Mouse (Mus musculus) limb, embryonic 13.5 days (tissue): ENCODE results near the gene Gdf15. TPM values are rescaled to one million over a fixed set of nuclear protein-coding genes. Genes with fewer than 3 reads are reported as not detected.
A peak's percentile ranks its signal among the peaks of the same experiment; 100 is the strongest.

Source experiments
- ATAC-seq: fragments of 200-750 bp; cut with Nextera tagmentation; 2 replicates; pipeline ENCODE4 v1.8.0; 2017; ENCODE audit warnings: low read depth, moderate number of reproducible peaks, moderate TSS enrichment; ENCODE audit not compliant: low FRiP score
- H3K27ac ChIP-seq: fragments of 300-500 bp; sonication (generic); 2 replicates; pipeline ENCODE4 v1.5.1; 2015; ENCODE audit warnings: inconsistent platforms, mild to moderate bottlenecking, moderate library complexity
- H3K27me3 ChIP-seq: fragments of 300-500 bp; sonication (generic); 2 replicates; pipeline ENCODE4 v1.6.1; 2015; ENCODE audit warnings: mild to moderate bottlenecking, inconsistent platforms
- H3K36me3 ChIP-seq: fragments of 300-500 bp; sonication (generic); 2 replicates; pipeline ENCODE4 v1.6.1; 2015; ENCODE audit warnings: inconsistent platforms, mild to moderate bottlenecking, moderate library complexity
- H3K4me1 ChIP-seq: fragments of 300-500 bp; sonication (generic); 2 replicates; pipeline ENCODE4 v1.6.1; 2015; ENCODE audit warnings: inconsistent platforms
- H3K4me2 ChIP-seq: fragments of 300-500 bp; sonication (generic); replicated peaks from 2 replicates; pipeline ENCODE4 v1.6.1; 2015; ENCODE audit warnings: inconsistent platforms, mild to moderate bottlenecking, moderate library complexity
- H3K4me3 ChIP-seq: fragments of 300-500 bp; sonication (generic); 2 replicates; pipeline ENCODE4 v1.5.1; 2015; ENCODE audit warnings: moderate library complexity, mild to moderate bottlenecking, inconsistent platforms
- H3K9ac ChIP-seq: fragments of 300-500 bp; sonication (generic); 2 replicates; pipeline ENCODE4 v1.6.1; 2015; ENCODE audit warnings: mild to moderate bottlenecking, inconsistent platforms
- H3K9me3 ChIP-seq: fragments of 300-500 bp; sonication (generic); 2 replicates; pipeline ENCODE4 v1.6.1; 2016; ENCODE audit warnings: inconsistent platforms
- WGBS: fragments of 180-500 bp; shearing (Covaris S2); methylation state at CpG from one replicate; pipeline ENCODE4 v1.1.7; 2015; 5-methylcytosine and 5-hydroxymethylcytosine counted together
- polyA plus RNA-seq: library from polyadenylated mRNA; unstranded; fragments of >200 nt; fragmentation: Nextera tagmentation; extraction: Ambion mirVana; gene quantifications from 2 replicates; pipeline ENCODE4 v1.2.1, GENCODE M21; 2015

The Gdf15 gene
- polyA plus RNA-seq, 1 experiment from 2014 or later = not detected

GRCm38 (mm10) chr8:70655469-70655868, 23.2 kb upstream of the Gdf15 start:
- Histone ChIP-seq H3K4me2 (no peak overlapping the region), H3K4me3 (no peak overlapping the region), H3K4me1 (peaks cover 27% of the 10 kb centered on the region), H3K9me3 (no peaks in the 10 kb centered on the region), H3K27me3 (no peaks in the 10 kb centered on the region), H3K9ac (no peak overlapping the region; the same call in 1 of the 2 replicates), H3K36me3 (peaks cover 66% of the 10 kb centered on the region), H3K27ac (no peak overlapping the region)
- no peak for ATAC-seq
- WGBS = 40% methylated on average over 2 of the region's 2 CpGs

- WGBS = 71% methylated on average over 1 of the region's 1 CpGs
- H3K36me3 ChIP-seq = peaks cover 77% of the 10 kb centered on the region
- H3K4me2 ChIP-seq = no peak overlapping the region
- no peak overlapping the region for H3K4me3 ChIP-seq
- H3K9me3 ChIP-seq = no peaks in the 10 kb centered on the region
- H3K4me1 ChIP-seq = peaks cover 28% of the 10 kb centered on the region
- H3K9ac ChIP-seq = no peak overlapping the region
- H3K27me3 ChIP-seq = no peaks in the 10 kb centered on the region
- H3K27ac ChIP-seq = no peak overlapping the region
- no peak for ATAC-seq
These were observed 21.9 kb upstream of the Gdf15 start for GRCm38 (mm10) chr8:70654121-70654520.

- Histone ChIP-seq H3K9me3 (no peaks in the 10 kb centered on the region), H3K4me2 (no peak overlapping the region), H3K27me3 (no peaks in the 10 kb centered on the region), H3K4me3 (no peak overlapping the region), H3K4me1 (peaks cover 29% of the 10 kb centered on the region), H3K36me3 (peaks cover 85% of the 10 kb centered on the region), H3K27ac (no peak overlapping the region), H3K9ac (no peak overlapping the region)
- 63% methylated on average over 2 of the region's 2 CpGs for WGBS
- no peak for ATAC-seq
These were observed 21.0 kb upstream of the Gdf15 start for GRCm38 (mm10) chr8:70653226-70653625.

DNA sequence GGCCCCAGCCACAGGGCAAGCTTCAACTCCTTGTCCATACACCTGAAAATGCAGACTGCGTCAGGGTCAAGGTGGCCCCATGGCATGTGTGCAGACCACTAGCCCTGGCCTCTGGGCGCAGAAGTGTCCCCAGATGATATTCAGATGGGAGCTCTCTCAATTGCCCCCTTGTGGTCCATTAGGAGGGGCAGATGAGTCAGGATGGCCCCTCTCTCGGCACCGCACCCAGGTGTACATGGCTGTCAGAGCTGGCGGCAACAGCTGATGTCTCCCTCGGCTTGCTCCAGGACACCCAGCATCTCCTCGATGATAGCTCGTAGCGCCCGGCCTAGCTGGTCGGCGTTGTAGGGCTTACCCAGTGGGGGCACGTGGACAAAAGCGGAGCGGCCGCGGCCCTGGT, 18.1 kb upstream of the Gdf15 start:
- Histone ChIP-seq H3K4me1 (peaks cover 44% of the 10 kb centered on the region), H3K9me3 (no peaks in the 10 kb centered on the region), H3K4me3 (no peak overlapping the region), H3K4me2 (no peak overlapping the region), H3K27me3 (no peaks in the 10 kb centered on the region), H3K36me3 (peaks cover 62% of the 10 kb centered on the region), H3K27ac (no peak overlapping the region; the same call in 1 of the 2 replicates), H3K9ac (no peak overlapping the region; the same call in 1 of the 2 replicates)
- WGBS = 93% methylated on average over 17 of the region's 17 CpGs
- ATAC-seq = no peak

- Histone ChIP-seq H3K27me3 (no peaks in the 10 kb centered on the region), H3K4me3 (no peak overlapping the region), H3K36me3 (peaks cover 52% of the 10 kb centered on the region), H3K27ac (peak overlapping the region; percentile 28; the same call in 1 of the 2 replicates), H3K4me2 (no peak overlapping the region), H3K4me1 (peaks cover 48% of the 10 kb centered on the region), H3K9ac (0 out of 2 replicates have a peak overlapping the region, but pooled peaks have one; percentile 1), H3K9me3 (no peaks in the 10 kb centered on the region)
- 0 out of 2 replicates have a peak, but pooled peaks have one; percentile 7 for ATAC-seq
- 71% methylated on average over 4 of the region's 4 CpGs for WGBS
These were observed 17.1 kb upstream of the Gdf15 start for GRCm38 (mm10) chr8:70649324-70649723.

DNA sequence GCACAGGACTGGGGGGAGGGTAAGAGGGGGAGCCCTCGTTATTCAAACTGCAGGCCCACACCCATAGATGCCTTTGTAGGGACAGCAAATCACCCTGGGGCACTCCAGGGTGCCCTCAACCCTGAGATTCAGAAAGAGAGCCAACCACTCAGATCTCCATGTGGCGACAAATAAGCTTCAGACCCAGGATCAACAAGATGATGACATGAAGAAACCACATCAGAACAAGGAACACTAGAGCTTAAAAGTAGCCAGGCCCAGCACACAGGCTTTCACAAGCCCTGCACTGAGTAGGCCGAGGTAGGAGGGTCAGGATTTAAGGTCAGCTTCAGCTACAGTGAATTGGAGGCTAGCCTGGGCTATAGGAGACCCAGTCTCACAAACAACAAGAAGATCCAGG, 16.7 kb upstream of the Gdf15 start:
- WGBS = 59% methylated on average over 3 of the region's 3 CpGs
- Histone ChIP-seq H3K9me3 (no peaks in the 10 kb centered on the region), H3K4me3 (no peak overlapping the region), H3K27ac (peak overlapping the region; percentile 28; the same call in 1 of the 2 replicates), H3K4me2 (no peak overlapping the region), H3K27me3 (no peaks in the 10 kb centered on the region), H3K9ac (no peak overlapping the region), H3K4me1 (peaks cover 48% of the 10 kb centered on the region), H3K36me3 (peaks cover 48% of the 10 kb centered on the region)
- ATAC-seq = no peak

GRCm38 (mm10) chr8:70648164-70648442, 15.8 kb upstream of the Gdf15 start:
- peaks cover 48% of the 10 kb centered on the region for H3K4me1 ChIP-seq
- H3K27me3 ChIP-seq = no peaks in the 10 kb centered on the region
- H3K4me2 ChIP-seq = no peak overlapping the region
- 23% methylated on average over 1 of the region's 1 CpGs for WGBS
- H3K36me3 ChIP-seq = peaks cover 42% of the 10 kb centered on the region
- no peaks in the 10 kb centered on the region for H3K9me3 ChIP-seq
- ATAC-seq = no peak
- H3K9ac ChIP-seq = no peak overlapping the region
- no peak overlapping the region for H3K27ac ChIP-seq
- H3K4me3 ChIP-seq = no peak overlapping the region

GRCm38 (mm10) chr8:70647343-70648163, 15.3 kb upstream of the Gdf15 start:
- no peaks in the 10 kb centered on the region for H3K9me3 ChIP-seq
- peaks cover 40% of the 10 kb centered on the region for H3K36me3 ChIP-seq
- H3K4me2 ChIP-seq = no peak overlapping the region
- peak; percentile 45; the same call in 1 of the 2 replicates for ATAC-seq
- no peaks in the 10 kb centered on the region for H3K27me3 ChIP-seq
- H3K4me3 ChIP-seq = no peak overlapping the region
- WGBS = 38% methylated on average over 8 of the region's 8 CpGs
- H3K4me1 ChIP-seq = peaks cover 48% of the 10 kb centered on the region
- H3K9ac ChIP-seq = 0 out of 2 replicates have a peak overlapping the region, but pooled peaks have one; percentile 4
- peak overlapping the region; percentile 35; the same call in 1 of the 2 replicates for H3K27ac ChIP-seq

DNA sequence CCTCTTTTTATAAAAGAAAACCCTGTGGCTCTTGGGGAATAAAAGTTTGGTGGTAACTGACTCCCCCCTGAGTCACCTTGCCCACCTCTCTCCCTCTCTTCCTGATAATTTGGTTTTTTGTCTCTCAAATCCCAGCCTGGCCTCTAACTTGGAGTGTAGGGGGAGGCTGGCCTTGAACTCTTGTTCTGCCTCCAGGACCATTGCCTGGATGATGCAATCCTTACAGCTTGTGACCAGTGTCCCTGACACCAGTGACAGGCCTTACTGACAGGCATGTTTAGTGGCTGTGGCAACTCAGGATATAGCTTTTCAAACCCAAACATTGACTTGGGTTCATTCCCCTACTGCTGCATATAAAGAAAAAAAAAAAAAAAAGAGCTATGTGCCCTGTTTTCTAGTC, 14.5 kb upstream of the Gdf15 start:
- H3K27me3 ChIP-seq = no peaks in the 10 kb centered on the region
- H3K4me1 ChIP-seq = peaks cover 48% of the 10 kb centered on the region
- H3K27ac ChIP-seq = peak overlapping the region; percentile 35; the same call in 1 of the 2 replicates
- H3K9me3 ChIP-seq = no peaks in the 10 kb centered on the region
- no peak overlapping the region for H3K4me2 ChIP-seq
- ATAC-seq = no peak
- no peak overlapping the region for H3K4me3 ChIP-seq
- H3K9ac ChIP-seq = no peak overlapping the region
- H3K36me3 ChIP-seq = peaks cover 32% of the 10 kb centered on the region

DNA sequence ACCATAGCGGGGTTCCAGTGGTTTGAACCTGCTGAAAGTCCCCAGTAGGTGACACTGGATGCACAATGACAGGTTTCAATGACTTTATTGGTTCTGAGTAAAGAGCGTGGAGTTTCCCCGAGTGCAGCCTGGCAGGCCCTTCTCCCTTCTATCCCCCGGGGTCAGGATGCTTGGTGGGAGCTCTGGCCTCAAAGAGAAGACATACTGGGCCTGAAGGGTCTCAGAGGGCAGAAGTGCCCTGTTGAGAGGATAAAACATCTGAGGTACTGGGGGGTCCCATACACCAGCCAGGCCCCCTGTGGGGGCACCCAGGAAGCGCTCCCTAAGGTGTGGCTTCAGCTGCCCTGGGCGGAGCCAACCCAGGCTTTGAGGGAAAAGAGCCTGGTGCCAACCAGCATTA, 14.1 kb upstream of the Gdf15 start:
- Histone ChIP-seq H3K9ac (no peak overlapping the region), H3K9me3 (no peaks in the 10 kb centered on the region), H3K4me2 (no peak overlapping the region), H3K4me1 (peaks cover 48% of the 10 kb centered on the region), H3K4me3 (no peak overlapping the region), H3K36me3 (peaks cover 28% of the 10 kb centered on the region), H3K27me3 (no peaks in the 10 kb centered on the region), H3K27ac (no peak overlapping the region; the same call in 1 of the 2 replicates)
- WGBS = 72% methylated on average over 6 of the region's 6 CpGs
- ATAC-seq = no peak

DNA sequence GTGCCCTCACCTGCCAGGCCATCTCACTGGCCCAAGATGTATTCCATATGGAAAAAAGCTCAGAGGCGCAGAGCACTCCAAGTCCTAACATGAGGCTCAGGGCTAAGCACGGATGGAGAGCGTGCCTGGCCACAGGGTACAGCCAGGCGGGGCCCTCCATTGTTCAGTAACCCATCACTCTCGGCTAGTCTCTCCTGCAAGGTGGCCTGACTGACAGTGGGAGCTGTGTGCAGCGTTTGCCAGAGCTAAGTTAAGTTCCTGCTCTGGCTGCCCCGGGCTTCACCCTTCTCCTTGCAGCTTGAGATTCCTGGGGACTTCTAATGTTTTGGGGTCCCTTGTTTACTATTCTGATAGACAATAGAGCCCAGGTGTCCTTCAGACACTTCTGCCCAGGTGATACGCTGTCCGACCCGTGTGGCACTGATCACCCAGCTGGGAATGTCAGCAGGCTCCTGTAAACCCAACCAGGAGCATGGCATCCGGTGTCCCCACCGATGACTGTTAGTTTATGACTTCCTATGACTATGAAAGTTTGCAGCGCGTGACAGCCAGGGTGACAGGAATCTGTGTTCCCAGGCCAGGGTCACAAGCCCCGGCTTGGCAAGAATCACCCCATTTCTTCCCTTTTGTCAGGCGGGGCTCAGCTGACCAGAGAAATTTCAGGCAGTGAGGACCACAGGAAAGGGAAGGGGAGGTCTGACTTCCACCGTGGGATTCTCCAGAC, 13.4 kb upstream of the Gdf15 start:
- no peaks in the 10 kb centered on the region for H3K9me3 ChIP-seq
- WGBS = 57% methylated on average over 17 of the region's 17 CpGs
- ATAC-seq = no peak
- no peak overlapping the region for H3K4me3 ChIP-seq
- no peaks in the 10 kb centered on the region for H3K27me3 ChIP-seq
- H3K36me3 ChIP-seq = peaks cover 21% of the 10 kb centered on the region
- peak overlapping the region; percentile 39 for H3K9ac ChIP-seq
- 0 out of 2 replicates have a peak overlapping the region, but pooled peaks have one; percentile 15 for H3K27ac ChIP-seq
- no peak overlapping the region for H3K4me2 ChIP-seq
- H3K4me1 ChIP-seq = peaks cover 48% of the 10 kb centered on the region

- H3K36me3 ChIP-seq = peaks cover 8% of the 10 kb centered on the region; the same call in 1 of the 2 replicates
- H3K9ac ChIP-seq = no peak overlapping the region
- 86% methylated on average over 2 of the region's 2 CpGs for WGBS
- no peak for ATAC-seq
- no peak overlapping the region for H3K4me2 ChIP-seq
- H3K27me3 ChIP-seq = no peaks in the 10 kb centered on the region
- H3K4me3 ChIP-seq = no peak overlapping the region
- no peaks in the 10 kb centered on the region for H3K9me3 ChIP-seq
- H3K4me1 ChIP-seq = peaks cover 41% of the 10 kb centered on the region
- H3K27ac ChIP-seq = no peak overlapping the region
These were observed 11.8 kb upstream of the Gdf15 start for GRCm38 (mm10) chr8:70644065-70644464.
